ENCODE assay signal across 21 mouse cellular contexts in genomic region chr10:80021320-80021641, GRCm38 (mm10). TPM values are rescaled to one million over a fixed set of nuclear protein-coding genes. Genes with fewer than 3 reads are reported as not detected.
DNase-seq lines count a peak whose midpoint lies in the region; ATAC-seq and TF ChIP-seq lines count a peak whose summit lies in the region.
"Had no signal": no experiment of that assay in that cellular context is flagged by ENCODE, and none has a peak within 500 bp of the region (broad histone marks: within the 10 kb centered on the region; RNA-seq: fewer than 3 reads in every experiment).

No protein-coding gene starts in this region.

- TF ChIP-seq POLR2A in thymus, adult 2 months (IDR thresholded peaks at IDR 0.05; ENCODE audit: control insufficient read depth, extremely low read depth, insufficient read depth, low read length, poor library complexity): no peak

- DNase-seq in thymus, adult 2 months: peak; percentile 18
- no peak for DNase-seq in thymus, postnatal 14 days
- DNase-seq in induced T-regulatory cell, adult 2 months (ENCODE audit: low read depth): peak; percentile 35
- no peak for DNase-seq in lung, postnatal 25 days (ENCODE audit: low spot score)
- DNase-seq: adrenal gland, adult 8-10 months; adrenal gland, postnatal 36 days; cerebellum, adult 2 months; cerebellum, postnatal 10 days; gastrocnemius, postnatal 36 days; heart, adult 18-20 months; heart, postnatal 36 days had no signal

- ATAC-seq in hindbrain, embryonic 13.5 days (ENCODE audit: low FRiP score): 0 out of 2 replicates have a peak, but pooled peaks have one; percentile 6
- no peak for ATAC-seq in hindbrain, embryonic 12.5 days (ENCODE audit: low FRiP score)
- ATAC-seq: forebrain, embryonic 14.5 days; inflammation-experienced regulatory T-cells, adult 6 months had no signal

- no peak overlapping the region for H3K4me3 ChIP-seq in hindbrain, embryonic 13.5 days
- H3K4me3 ChIP-seq in hindbrain, embryonic 12.5 days: no peak overlapping the region
- no peak overlapping the region for H3K4me3 ChIP-seq in thymus, adult 2 months (ENCODE audit: control insufficient read depth, insufficient read depth, low read length)
- H3K4me3 ChIP-seq: embryonic facial prominence, embryonic 15.5 days; erythroblast, embryonic 14.5 days had no signal

- TF ChIP-seq CTCF in thymus, adult 2 months (IDR thresholded peaks at IDR 0.05; ENCODE audit: borderline replicate concordance, control insufficient read depth, extremely low read depth, insufficient read depth, low read length, poor library complexity): no peak

- H3K4me2 ChIP-seq in hindbrain, embryonic 13.5 days: no peak overlapping the region
- H3K4me2 ChIP-seq in hindbrain, embryonic 12.5 days (replicated peaks): no peak overlapping the region
- H3K4me2 ChIP-seq: embryonic facial prominence, embryonic 15.5 days; hindbrain, embryonic 14.5 days had no signal

- 0 out of 2 replicates have a peak, but pooled peaks cover 6% of the 10 kb centered on the region for H3K4me1 ChIP-seq in hindbrain, embryonic 13.5 days (replicated peaks)
- peaks cover 10% of the 10 kb centered on the region for H3K4me1 ChIP-seq in hindbrain, embryonic 12.5 days
- H3K4me1 ChIP-seq in thymus, adult 2 months (replicated peaks; ENCODE audit: control insufficient read depth, insufficient read depth, low read length): peaks cover 66% of the 10 kb centered on the region

- H3K27ac ChIP-seq in hindbrain, embryonic 13.5 days: no peak overlapping the region
- H3K27ac ChIP-seq in hindbrain, embryonic 12.5 days: no peak overlapping the region
- peak overlapping the region; percentile 88 for H3K27ac ChIP-seq in thymus, adult 2 months (ENCODE audit: control insufficient read depth, insufficient read depth, low read length)
- H3K27ac ChIP-seq: embryonic facial prominence, embryonic 15.5 days; forebrain, embryonic 10.5 days; hindbrain, embryonic 14.5 days had no signal

- H3K9ac ChIP-seq in hindbrain, embryonic 13.5 days: no peak overlapping the region
- no peak overlapping the region for H3K9ac ChIP-seq in hindbrain, embryonic 12.5 days
- H3K9ac ChIP-seq: embryonic facial prominence, embryonic 15.5 days; heart, embryonic 12.5 days; hindbrain, embryonic 14.5 days had no signal

- 95% methylated on average over 13 of the region's 13 CpGs for WGBS in hindbrain, embryonic 13.5 days
- WGBS in hindbrain, embryonic 12.5 days: 91% methylated on average over 13 of the region's 13 CpGs
- 79% methylated on average over 13 of the region's 13 CpGs for WGBS in thymus, adult 2 months

- H3K36me3 ChIP-seq in hindbrain, embryonic 13.5 days: no peaks in the 10 kb centered on the region
- H3K36me3 ChIP-seq in hindbrain, embryonic 12.5 days: no peaks in the 10 kb centered on the region
- H3K36me3 ChIP-seq in thymus, adult 2 months (ENCODE audit: control insufficient read depth, insufficient read depth, low read length): peaks cover 73% of the 10 kb centered on the region
- H3K36me3 ChIP-seq: embryonic facial prominence, embryonic 15.5 days had no signal

- no peaks in the 10 kb centered on the region for H3K9me3 ChIP-seq in hindbrain, embryonic 13.5 days
- H3K9me3 ChIP-seq in hindbrain, embryonic 12.5 days (replicated peaks): 0 out of 2 replicates have a peak, but pooled peaks cover 5% of the 10 kb centered on the region
- H3K9me3 ChIP-seq: embryonic facial prominence, embryonic 15.5 days; forebrain, embryonic 10.5 days; G1E; heart, embryonic 12.5 days had no signal

- H3K27me3 ChIP-seq in hindbrain, embryonic 13.5 days: peaks cover 48% of the 10 kb centered on the region
- H3K27me3 ChIP-seq in hindbrain, embryonic 12.5 days: peaks cover 35% of the 10 kb centered on the region
- H3K27me3 ChIP-seq in thymus, adult 2 months (ENCODE audit: control insufficient read depth, insufficient read depth, low read length): no peaks in the 10 kb centered on the region

RNA-seq across cellular contexts. Expression of gene Arhgap45, which starts 4.8 kb away (rescaled TPM):
- 2.5 and 2.8 TPM in 2 replicates for polyA plus RNA-seq in hindbrain, embryonic 13.5 days (2015; fragmentation: Nextera tagmentation; extraction: Ambion mirVana)
- 8.7 and 8.9 TPM in 2 replicates for polyA plus RNA-seq in hindbrain, embryonic 12.5 days (2016; fragmentation: Nextera tagmentation; extraction: Ambion mirVana)
- polyA plus RNA-seq in thymus, adult 2 months (2012; rRNA removed): 1,362 and 1,504 TPM in 2 replicates

RNA-seq across cellular contexts. Expression of gene Polr2e, which starts 18.3 kb away (rescaled TPM):
- polyA plus RNA-seq in hindbrain, embryonic 13.5 days (2015; fragmentation: Nextera tagmentation; extraction: Ambion mirVana): 150 and 154 TPM in 2 replicates
- polyA plus RNA-seq in hindbrain, embryonic 12.5 days (2016; fragmentation: Nextera tagmentation; extraction: Ambion mirVana): 163 and 171 TPM in 2 replicates
- polyA plus RNA-seq in thymus, adult 2 months (2012; rRNA removed): 211 and 226 TPM in 2 replicates

RNA-seq across cellular contexts. Expression of gene Abca7, which starts 25.0 kb away (rescaled TPM):
- polyA plus RNA-seq in hindbrain, embryonic 13.5 days (2015; fragmentation: Nextera tagmentation; extraction: Ambion mirVana): 5.2 and 6.1 TPM in 2 replicates
- 6.9 and 7.7 TPM in 2 replicates for polyA plus RNA-seq in hindbrain, embryonic 12.5 days (2016; fragmentation: Nextera tagmentation; extraction: Ambion mirVana)
- polyA plus RNA-seq in thymus, adult 2 months (2012; rRNA removed): 79.5 and 83.5 TPM in 2 replicates

RNA-seq across cellular contexts. Expression of gene Gpx4, which starts 25.7 kb away (rescaled TPM):
- polyA plus RNA-seq in hindbrain, embryonic 13.5 days (2015; fragmentation: Nextera tagmentation; extraction: Ambion mirVana): 509 and 531 TPM in 2 replicates
- 449 and 484 TPM in 2 replicates for polyA plus RNA-seq in hindbrain, embryonic 12.5 days (2016; fragmentation: Nextera tagmentation; extraction: Ambion mirVana)
- polyA plus RNA-seq in thymus, adult 2 months (2012; rRNA removed): 517 and 598 TPM in 2 replicates

RNA-seq across cellular contexts. Expression of gene Cnn2, which starts 32.9 kb away (rescaled TPM):
- 43.7 and 53.1 TPM in 2 replicates for polyA plus RNA-seq in hindbrain, embryonic 13.5 days (2015; fragmentation: Nextera tagmentation; extraction: Ambion mirVana)
- polyA plus RNA-seq in hindbrain, embryonic 12.5 days (2016; fragmentation: Nextera tagmentation; extraction: Ambion mirVana): 178 and 204 TPM in 2 replicates
- 239 and 245 TPM in 2 replicates for polyA plus RNA-seq in thymus, adult 2 months (2012; rRNA removed)

Comparison
In these comparisons a context has a peak if more than half of its experiments do, and no peak if none do; other contexts are left out.
1. DNase-seq: peak in thymus, adult 2 months (single experiment) and induced T-regulatory cell, adult 2 months (single experiment); none in thymus, postnatal 14 days (single experiment) and lung, postnatal 25 days (single experiment).
2. RNA of gene Arhgap45, which starts 4.8 kb away (polyA plus RNA-seq): 1,362 to 1,504 TPM in thymus, adult 2 months; 8.7 to 8.9 TPM in hindbrain, embryonic 12.5 days and 2.5 to 2.8 TPM in hindbrain, embryonic 13.5 days; every median in the first group is over 100 times any median in the second.